In genomic region chr11:104685548-104685947, GRCm38 (mm10) we compare ENCODE assay signal across 8 mouse cellular contexts. TPM values are rescaled to one million over a fixed set of nuclear protein-coding genes. Genes with fewer than 3 reads are reported as not detected.
DNase-seq lines count a peak whose midpoint lies in the region; ATAC-seq and TF ChIP-seq lines count a peak whose summit lies in the region.

Gene Gm11639 (plus strand): TSS chr11:104685707.

- DNase-seq in heart, adult 2 months = no peak
- DNase-seq in embryonic facial prominence, embryonic 10.5 days (ENCODE audit: low spot score) = peak; percentile 40
- no peak for DNase-seq in hindbrain, postnatal 0 days (ENCODE audit: low spot score)
- DNase-seq in lung, postnatal 10 days = peak; percentile 71
- no peak for DNase-seq in gastrocnemius, adult 8-10 months (ENCODE audit: low spot score in 2 of 2)
- DNase-seq in layer of hippocampus, adult 9-11 months = no peak
- no peak for DNase-seq in gastrocnemius, adult 2 months

- no peak for TF ChIP-seq CTCF in heart, adult 2 months (IDR thresholded peaks at IDR 0.05)
- no peak for TF ChIP-seq CTCF in hindbrain, postnatal 0 days (IDR thresholded peaks at IDR 0.05; ENCODE audit: low read depth)
- no peak for TF ChIP-seq CTCF in gastrocnemius, adult 2 months (IDR thresholded peaks at IDR 0.05)

- H3K36me3 ChIP-seq in heart, embryonic 11.5 days (ENCODE audit: control insufficient read depth, insufficient read depth, low read length) = no peaks in the 10 kb centered on the region
- no peaks in the 10 kb centered on the region for H3K36me3 ChIP-seq in heart, adult 2 months (ENCODE audit: control insufficient read depth, insufficient read depth, low read length)
- no peaks in the 10 kb centered on the region for H3K36me3 ChIP-seq in embryonic facial prominence, embryonic 10.5 days (replicated peaks)
- H3K36me3 ChIP-seq in hindbrain, postnatal 0 days (ENCODE audit: insufficient read depth, low read length) = no peaks in the 10 kb centered on the region

- peak within 1 kb of the TSS; percentile 10 for H3K4me3 ChIP-seq in heart, embryonic 11.5 days (ENCODE audit: low read depth, low read length)
- no peak within 1 kb of the TSS for H3K4me3 ChIP-seq in heart, adult 2 months
- H3K4me3 ChIP-seq in embryonic facial prominence, embryonic 10.5 days = peak within 1 kb of the TSS; percentile 40
- H3K4me3 ChIP-seq in hindbrain, postnatal 0 days (ENCODE audit: low read length) = peak within 1 kb of the TSS; percentile 15; the same call in 1 of the 2 replicates
- H3K4me3 ChIP-seq in gastrocnemius, adult 2 months = no peak within 1 kb of the TSS

- WGBS in heart, embryonic 11.5 days (ENCODE audit: insufficient replicate concordance) = 23% methylated on average over 23 of the region's 23 CpGs
- 29% methylated on average over 23 of the region's 23 CpGs for WGBS in heart, adult 2 months
- 25% methylated on average over 23 of the region's 23 CpGs for WGBS in embryonic facial prominence, embryonic 10.5 days
- WGBS in hindbrain, postnatal 0 days = 27% methylated on average over 23 of the region's 23 CpGs

- no peak within 1 kb of the TSS for H3K27ac ChIP-seq in heart, embryonic 11.5 days (ENCODE audit: low read depth, low read length)
- no peak within 1 kb of the TSS for H3K27ac ChIP-seq in heart, adult 2 months
- H3K27ac ChIP-seq in embryonic facial prominence, embryonic 10.5 days (replicated peaks) = no peak within 1 kb of the TSS
- no peak within 1 kb of the TSS for H3K27ac ChIP-seq in hindbrain, postnatal 0 days
- H3K27ac ChIP-seq in gastrocnemius, adult 2 months = no peak within 1 kb of the TSS

- no peaks in the 10 kb centered on the region for H3K27me3 ChIP-seq in heart, embryonic 11.5 days (ENCODE audit: control insufficient read depth, insufficient read depth, low read length)
- no peaks in the 10 kb centered on the region for H3K27me3 ChIP-seq in heart, adult 2 months (ENCODE audit: control insufficient read depth, insufficient read depth, low read length)
- 0 out of 2 replicates have a peak, but pooled peaks cover 3% of the 10 kb centered on the region for H3K27me3 ChIP-seq in embryonic facial prominence, embryonic 10.5 days (replicated peaks; ENCODE audit: low read depth, poor library complexity, severe bottlenecking)
- H3K27me3 ChIP-seq in hindbrain, postnatal 0 days (ENCODE audit: insufficient read depth, low read length) = no peaks in the 10 kb centered on the region

- no peak for TF ChIP-seq EP300 in heart, adult 2 months (IDR thresholded peaks at IDR 0.05; ENCODE audit: insufficient read depth, low read depth, low read length)

- H3K4me2 ChIP-seq in heart, embryonic 11.5 days = peak within 1 kb of the TSS; percentile 41
- H3K4me2 ChIP-seq in hindbrain, postnatal 0 days (ENCODE audit: low read depth, low read length) = peak within 1 kb of the TSS; percentile 30

- ATAC-seq in heart, embryonic 11.5 days (replicated peaks; ENCODE audit: insufficient number of reproducible peaks, low FRiP score, low TSS enrichment) = peak; percentile 59; the same call in 1 of the 2 replicates
- no peak for ATAC-seq in hindbrain, postnatal 0 days

- H3K9me3 ChIP-seq in heart, embryonic 11.5 days (replicated peaks; ENCODE audit: control insufficient read depth, low read length) = no peaks in the 10 kb centered on the region
- H3K9me3 ChIP-seq in embryonic facial prominence, embryonic 10.5 days = no peaks in the 10 kb centered on the region
- no peaks in the 10 kb centered on the region for H3K9me3 ChIP-seq in hindbrain, postnatal 0 days (ENCODE audit: low read length)

- H3K9ac ChIP-seq in heart, embryonic 11.5 days (ENCODE audit: low read depth, low read length) = no peak within 1 kb of the TSS
- no peak within 1 kb of the TSS for H3K9ac ChIP-seq in heart, adult 2 months (ENCODE audit: low read depth, low read length)
- H3K9ac ChIP-seq in hindbrain, postnatal 0 days (replicated peaks; ENCODE audit: low read length) = no peak within 1 kb of the TSS

- intact Hi-C loops in heart, adult 2 months (cut with DNase I) = no loop called here
- intact Hi-C loops in gastrocnemius, adult 2 months (cut with DNase I) = no loop called here

- TF ChIP-seq POLR2A in heart, adult 2 months (IDR thresholded peaks at IDR 0.05; ENCODE audit: insufficient read depth, low read depth, low read length) = no peak

- no peaks in the 10 kb centered on the region for H3K4me1 ChIP-seq in heart, embryonic 11.5 days (ENCODE audit: control insufficient read depth, insufficient read depth, low read length)
- H3K4me1 ChIP-seq in heart, adult 2 months (ENCODE audit: control insufficient read depth, insufficient read depth, low read length) = no peaks in the 10 kb centered on the region
- H3K4me1 ChIP-seq in embryonic facial prominence, embryonic 10.5 days = peaks cover 4% of the 10 kb centered on the region; the same call in 1 of the 2 replicates
- 0 out of 2 replicates have a peak, but pooled peaks cover 2% of the 10 kb centered on the region for H3K4me1 ChIP-seq in hindbrain, postnatal 0 days (ENCODE audit: insufficient read depth, low read length)

- no peaks in the 10 kb centered on the region for H3K79me2 ChIP-seq in heart, adult 2 months (replicated peaks; ENCODE audit: control insufficient read depth, insufficient read depth, low read length)

RNA-seq across cellular contexts. Expression of gene Gm11639, which starts in this region (rescaled TPM):
- polyA plus RNA-seq in heart, embryonic 11.5 days (2014; fragmentation: Nextera tagmentation; extraction: Ambion mirVana) = 0.03 TPM in 1 of 2 replicates, not detected in the other
- total RNA-seq in heart, adult 2 months (2021) = under 1 TPM; 0.02 to 0.05 TPM
- polyA plus RNA-seq in heart, adult 2 months (2012; rRNA removed) = not detected in 2 replicates
- polyA plus RNA-seq in embryonic facial prominence, embryonic 10.5 days (2016; fragmentation: Nextera tagmentation; extraction: Ambion mirVana) = not detected in 2 replicates
- total RNA-seq in hindbrain, postnatal 0 days (2014; rRNA removed) = 0.11 TPM in 1 of 2 replicates, not detected in the other
- polyA plus RNA-seq in hindbrain, postnatal 0 days (2015; fragmentation: Nextera tagmentation; extraction: Ambion mirVana) = 0.05 and 0.43 TPM in 2 replicates
- under 1 TPM in 1 of 4 experiments, not detected in 3; 0.02 TPM for total RNA-seq in gastrocnemius, adult 8-10 months (2022)
- not detected for total RNA-seq in gastrocnemius, adult 2 months (2021)

Comparison
In these comparisons a context has a peak if more than half of its experiments do, and no peak if none do; other contexts are left out.
1. Peak in ATAC-seq, H3K4me3 ChIP-seq and H3K4me2 ChIP-seq in heart, embryonic 11.5 days; RNA of the gene not detected or under 1 TPM.
2. Peak in DNase-seq and H3K4me3 ChIP-seq in embryonic facial prominence, embryonic 10.5 days; RNA of the gene not detected or under 1 TPM.